Mouse (Mus musculus): ENCODE data around the gene Slc25a20. TPM values are rescaled to one million over a fixed set of nuclear protein-coding genes. Genes with fewer than 3 reads are reported as not detected.

Slc25a20 gene
- total RNA-seq, 2 experiments from 2014 or later = 4.9 to 6.5 TPM

- ATAC-seq (replicated peaks; ENCODE audit: low FRiP score, poor library complexity, severe bottlenecking) = no peak
These were observed 64.2 kb downstream of the Slc25a20 start for GRCm38 (mm10) chr9:108726116-108726515.

GRCm38 (mm10) chr9:108729050-108729449 lies 67.2 kb downstream of the Slc25a20 start:
- ATAC-seq (replicated peaks; ENCODE audit: low FRiP score, poor library complexity, severe bottlenecking) = no peak

GRCm38 (mm10) chr9:108732462-108732861 lies 70.6 kb downstream of the Slc25a20 start:
- no peak for ATAC-seq (replicated peaks; ENCODE audit: low FRiP score, poor library complexity, severe bottlenecking)

Other genes starting within 250 kb of the Slc25a20 start
- gene Ccdc36, start 233.6 kb upstream of the Slc25a20 start, total RNA-seq (2015; ENCODE audit: low replicate concordance) = not detected in 2 replicates
- gene Ccdc36, start 233.6 kb upstream of the Slc25a20 start, total RNA-seq (2017; ENCODE audit: low replicate concordance) = not detected in 2 replicates
- not detected in 2 replicates for gene BC048562, start 225.6 kb upstream of the Slc25a20 start, total RNA-seq (2015; ENCODE audit: low replicate concordance)
- not detected in 2 replicates for gene BC048562, start 225.6 kb upstream of the Slc25a20 start, total RNA-seq (2017; ENCODE audit: low replicate concordance)
- 6.1 and 21.7 TPM in 2 replicates for gene Ccdc71, start 201.6 kb upstream of the Slc25a20 start, total RNA-seq (2015; ENCODE audit: low replicate concordance)
- 1.5 and 5.8 TPM in 2 replicates for gene Ccdc71, start 201.6 kb upstream of the Slc25a20 start, total RNA-seq (2017; ENCODE audit: low replicate concordance)
- 0.77 and 2.9 TPM in 2 replicates for gene Klhdc8b, start 200.5 kb upstream of the Slc25a20 start, total RNA-seq (2015; ENCODE audit: low replicate concordance)
- 3.3 and 4.3 TPM in 2 replicates for gene Klhdc8b, start 200.5 kb upstream of the Slc25a20 start, total RNA-seq (2017; ENCODE audit: low replicate concordance)
- not detected in 2 replicates for gene Lamb2, start 182.4 kb upstream of the Slc25a20 start, total RNA-seq (2015; ENCODE audit: low replicate concordance)
- gene Lamb2, start 182.4 kb upstream of the Slc25a20 start, total RNA-seq (2017; ENCODE audit: low replicate concordance) = not detected in 2 replicates
- gene Usp19, start 171.5 kb upstream of the Slc25a20 start, total RNA-seq (2015; ENCODE audit: low replicate concordance) = 57.9 and 59.6 TPM in 2 replicates
- gene Usp19, start 171.5 kb upstream of the Slc25a20 start, total RNA-seq (2017; ENCODE audit: low replicate concordance) = 80.2 and 94.7 TPM in 2 replicates
- gene Qars, start 154.4 kb upstream of the Slc25a20 start, total RNA-seq (2015; ENCODE audit: low replicate concordance) = 18.6 and 69.2 TPM in 2 replicates
- gene Qars, start 154.4 kb upstream of the Slc25a20 start, total RNA-seq (2017; ENCODE audit: low replicate concordance) = 54.2 and 64.6 TPM in 2 replicates
- gene Qrich1, start 145.3 kb upstream of the Slc25a20 start, total RNA-seq (2015; ENCODE audit: low replicate concordance) = 26.9 and 40.5 TPM in 2 replicates
- 55.7 and 59.0 TPM in 2 replicates for gene Qrich1, start 145.3 kb upstream of the Slc25a20 start, total RNA-seq (2017; ENCODE audit: low replicate concordance)
- gene Impdh2, start 101.8 kb upstream of the Slc25a20 start, total RNA-seq (2015; ENCODE audit: low replicate concordance) = 64.2 and 120 TPM in 2 replicates
- gene Impdh2, start 101.8 kb upstream of the Slc25a20 start, total RNA-seq (2017; ENCODE audit: low replicate concordance) = 50.0 and 52.2 TPM in 2 replicates
- gene Ndufaf3, start 94.7 kb upstream of the Slc25a20 start, total RNA-seq (2015; ENCODE audit: low replicate concordance) = 8.3 and 15.9 TPM in 2 replicates
- 3.1 and 4.2 TPM in 2 replicates for gene Ndufaf3, start 94.7 kb upstream of the Slc25a20 start, total RNA-seq (2017; ENCODE audit: low replicate concordance)
- gene Dalrd3, start 92.2 kb upstream of the Slc25a20 start, total RNA-seq (2015; ENCODE audit: low replicate concordance) = 26.8 and 47.5 TPM in 2 replicates
- gene Dalrd3, start 92.2 kb upstream of the Slc25a20 start, total RNA-seq (2017; ENCODE audit: low replicate concordance) = 10.3 and 11.4 TPM in 2 replicates
- 2.1 and 4.0 TPM in 2 replicates for gene Wdr6, start 83.3 kb upstream of the Slc25a20 start, total RNA-seq (2015; ENCODE audit: low replicate concordance)
- gene Wdr6, start 83.3 kb upstream of the Slc25a20 start, total RNA-seq (2017; ENCODE audit: low replicate concordance) = 1.5 and 1.7 TPM in 2 replicates
- gene P4htm, start 64.4 kb upstream of the Slc25a20 start, total RNA-seq (2015; ENCODE audit: low replicate concordance) = not detected in 2 replicates
- gene P4htm, start 64.4 kb upstream of the Slc25a20 start, total RNA-seq (2017; ENCODE audit: low replicate concordance) = 1.8 TPM in 1 of 2 replicates, not detected in the other
- gene Arih2, start 12.7 kb upstream of the Slc25a20 start, total RNA-seq (2015; ENCODE audit: low replicate concordance) = 36.6 and 115 TPM in 2 replicates
- gene Arih2, start 12.7 kb upstream of the Slc25a20 start, total RNA-seq (2017; ENCODE audit: low replicate concordance) = 83.3 and 101 TPM in 2 replicates
- 2.9 and 5.9 TPM in 2 replicates for gene Prkar2a, start 27.2 kb downstream of the Slc25a20 start, total RNA-seq (2015; ENCODE audit: low replicate concordance)
- gene Prkar2a, start 27.2 kb downstream of the Slc25a20 start, total RNA-seq (2017; ENCODE audit: low replicate concordance) = 1.4 and 3.1 TPM in 2 replicates
- gene Ip6k2, start 121.7 kb downstream of the Slc25a20 start, total RNA-seq (2015; ENCODE audit: low replicate concordance) = 4.2 and 20.9 TPM in 2 replicates
- gene Ip6k2, start 121.7 kb downstream of the Slc25a20 start, total RNA-seq (2017; ENCODE audit: low replicate concordance) = 47.5 and 61.2 TPM in 2 replicates
- gene Nckipsd, start 146.3 kb downstream of the Slc25a20 start, total RNA-seq (2015; ENCODE audit: low replicate concordance) = 2.7 and 4.2 TPM in 2 replicates
- 1.8 and 3.7 TPM in 2 replicates for gene Nckipsd, start 146.3 kb downstream of the Slc25a20 start, total RNA-seq (2017; ENCODE audit: low replicate concordance)
- gene Celsr3, start 164.2 kb downstream of the Slc25a20 start, total RNA-seq (2015; ENCODE audit: low replicate concordance) = 1.9 and 5.0 TPM in 2 replicates
- 0.09 and 1.8 TPM in 2 replicates for gene Celsr3, start 164.2 kb downstream of the Slc25a20 start, total RNA-seq (2017; ENCODE audit: low replicate concordance)
- gene Slc26a6, start 191.2 kb downstream of the Slc25a20 start, total RNA-seq (2015; ENCODE audit: low replicate concordance) = 0.63 and 23.8 TPM in 2 replicates
- gene Slc26a6, start 191.2 kb downstream of the Slc25a20 start, total RNA-seq (2017; ENCODE audit: low replicate concordance) = not detected in 2 replicates